Mouse (Mus musculus): ENCODE measurements around the gene Aebp1.

- TF ChIP-seq CTCF (IDR thresholded peaks at IDR 0.05; ENCODE audit: extremely low read depth, insufficient read depth, low read length) (no peak), POLR2A (IDR thresholded peaks at IDR 0.05; ENCODE audit: extremely low read depth, insufficient read depth, low read length) (no peak)
These were observed 33.8 kb upstream of the Aebp1 start for GRCm38 (mm10) chr11:5827931-5828330.
